Mouse (Mus musculus) small intestine, adult 2 months (tissue): ENCODE results near the gene Mycbpap. TPM values are rescaled to one million over a fixed set of nuclear protein-coding genes. Genes with fewer than 3 reads are reported as not detected.

ENCODE experiments used
- H3K27ac ChIP-seq: fragments of 200-500 bp; 2 replicates; pipeline ENCODE4 v1.5.1; 2012; ENCODE audit warnings: low read depth, low read length, control low read depth, inconsistent platforms; ENCODE audit not compliant: insufficient read depth
- H3K27me3 ChIP-seq: fragments of 200-500 bp; 2 replicates; pipeline ENCODE4 v1.6.1; 2012; ENCODE audit warnings: mild to moderate bottlenecking, moderate library complexity, low read length, inconsistent platforms; ENCODE audit not compliant: control insufficient read depth, insufficient read depth
- H3K36me3 ChIP-seq: fragments of 200-500 bp; 2 replicates; pipeline ENCODE4 v1.6.1; 2012; ENCODE audit warnings: mild to moderate bottlenecking, low read length, control low read depth, inconsistent platforms; ENCODE audit not compliant: control insufficient read depth, insufficient read depth
- H3K4me1 ChIP-seq: fragments of 200-500 bp; 2 replicates; pipeline ENCODE4 v1.6.1; 2012; ENCODE audit warnings: low read length, inconsistent platforms, mixed read lengths; ENCODE audit not compliant: control insufficient read depth, insufficient read depth, insufficient read length
- H3K4me3 ChIP-seq: fragments of 200-500 bp; 2 replicates; pipeline ENCODE4 v1.5.1; 2012; ENCODE audit warnings: low read depth, mild to moderate bottlenecking, control low read depth, inconsistent platforms, low read length, moderate library complexity
- CTCF ChIP-seq: fragments of 200-500 bp; IDR thresholded peaks from 2 replicates; pipeline ENCODE4 v1.5.1; 2012; ENCODE audit warnings: low read depth, mild to moderate bottlenecking, control low read depth, inconsistent platforms, low read length, moderate library complexity, mixed read lengths; ENCODE audit not compliant: insufficient replicate concordance, insufficient read length; ENCODE audit errors: extremely low read depth
- POLR2A ChIP-seq: fragments of 200-500 bp; IDR thresholded peaks from 2 replicates; pipeline ENCODE4 v1.6.1; 2012; ENCODE audit warnings: low read depth, mild to moderate bottlenecking, control low read depth, inconsistent platforms, low read length, moderate library complexity
- WGBS: fragments of 180-500 bp; shearing (Covaris S2); methylation state at CpG from one replicate; pipeline ENCODE4 v1.1.7; 2018; 5-methylcytosine and 5-hydroxymethylcytosine counted together
- polyA plus RNA-seq: library from polyadenylated mRNA; depleted of rRNA; stranded (reverse); fragments of >200 nt; gene quantifications from 2 replicates; pipeline ENCODE4 v1.2.3, GENCODE M21; 2012

The Mycbpap gene
- polyA plus RNA-seq, 1 experiment: 1.1 TPM

- Histone ChIP-seq H3K36me3 (no peaks in the 10 kb centered on the region), H3K4me1 (peaks cover 17% of the 10 kb centered on the region; the same call in 1 of the 2 replicates), H3K4me3 (no peak overlapping the region), H3K27ac (no peak overlapping the region), H3K27me3 (no peaks in the 10 kb centered on the region)
- TF ChIP-seq POLR2A: no peak
- no peak for TF ChIP-seq CTCF
- WGBS: 90% methylated on average over 8 of the region's 8 CpGs
These were observed 11.6 kb upstream of the Mycbpap start for GRCm38 (mm10) chr11:94533171-94533570.

DNA sequence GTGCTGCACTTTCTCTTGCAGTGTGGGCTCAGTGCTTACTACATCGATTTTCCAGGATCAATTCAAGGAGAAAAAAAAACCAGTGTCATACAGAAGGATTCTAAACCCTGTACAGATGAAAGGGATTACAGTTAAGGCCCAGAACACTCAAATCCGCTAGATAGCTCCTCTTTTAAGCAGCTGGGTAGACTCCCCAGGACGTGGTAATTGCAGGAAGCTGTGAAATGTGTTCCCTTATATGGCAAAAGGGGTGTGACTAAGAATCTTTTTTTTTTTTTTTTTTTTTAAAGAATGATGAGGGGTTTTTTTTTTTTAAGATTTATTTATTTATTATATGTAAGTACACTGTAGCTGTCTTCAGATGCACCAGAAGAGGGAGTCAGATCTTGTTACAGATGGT is 7.3 kb upstream of the Mycbpap start:
- no peaks in the 10 kb centered on the region for H3K27me3 ChIP-seq
- no peak overlapping the region for H3K4me3 ChIP-seq
- H3K27ac ChIP-seq: no peak overlapping the region
- H3K36me3 ChIP-seq: no peaks in the 10 kb centered on the region
- H3K4me1 ChIP-seq: peaks cover 10% of the 10 kb centered on the region; the same call in 1 of the 2 replicates
- TF ChIP-seq CTCF (no peak), POLR2A (no peak)
- 46% methylated on average over 3 of the region's 3 CpGs for WGBS

DNA sequence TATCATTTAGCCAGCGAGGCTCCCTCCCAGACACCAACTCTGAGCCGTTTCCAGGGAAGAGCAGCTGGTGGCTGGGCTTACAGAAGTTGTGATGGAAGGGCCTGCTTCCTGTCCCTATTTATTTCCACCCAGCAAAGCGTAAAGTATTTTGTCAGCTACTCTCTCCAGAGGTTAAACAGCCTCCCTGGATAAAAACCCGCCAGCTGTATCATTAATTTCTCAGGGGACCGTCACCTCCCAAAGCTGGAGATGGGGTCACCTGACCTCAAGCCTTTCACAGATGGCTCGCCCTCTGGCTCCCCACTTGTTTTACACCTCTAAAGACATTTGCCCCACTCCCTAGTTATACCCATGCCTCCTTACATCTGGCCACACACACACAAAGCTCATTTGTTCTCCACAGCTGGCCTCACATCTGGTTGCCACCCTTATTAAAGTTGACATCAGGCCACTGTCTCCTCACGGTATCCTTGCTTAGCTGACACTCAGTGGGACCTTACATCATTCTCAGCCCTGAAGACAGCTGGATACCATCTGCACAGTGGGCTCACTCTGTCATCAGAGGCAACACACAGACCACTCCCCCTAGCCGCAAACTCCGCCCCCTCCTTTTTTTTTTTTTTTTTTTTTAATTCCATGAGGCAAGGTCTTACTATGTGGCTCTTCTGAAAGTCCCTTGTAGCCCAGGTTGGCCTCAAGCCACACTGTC is 4.8 kb upstream of the Mycbpap start:
- H3K4me1 ChIP-seq: peaks cover 3% of the 10 kb centered on the region; the same call in 1 of the 2 replicates
- WGBS: 81% methylated on average over 9 of the region's 9 CpGs
- no peaks in the 10 kb centered on the region for H3K27me3 ChIP-seq
- H3K36me3 ChIP-seq: no peaks in the 10 kb centered on the region
- H3K4me3 ChIP-seq: no peak overlapping the region
- no peak overlapping the region for H3K27ac ChIP-seq
- TF ChIP-seq POLR2A: no peak
- TF ChIP-seq CTCF: no peak

GRCm38 (mm10) chr11:94513452-94513851 is 8.1 kb downstream of the Mycbpap start:
- Histone ChIP-seq H3K4me3 (no peak overlapping the region), H3K27me3 (no peaks in the 10 kb centered on the region), H3K27ac (no peak overlapping the region), H3K4me1 (peaks cover 8% of the 10 kb centered on the region; the same call in 1 of the 2 replicates), H3K36me3 (no peaks in the 10 kb centered on the region)
- no peak for TF ChIP-seq CTCF
- no peak for TF ChIP-seq POLR2A
- 63% methylated on average over 9 of the region's 9 CpGs for WGBS

GRCm38 (mm10) chr11:94508976-94509375 is 12.6 kb downstream of the Mycbpap start:
- Histone ChIP-seq H3K4me1 (peaks cover 16% of the 10 kb centered on the region; the same call in 1 of the 2 replicates), H3K36me3 (no peaks in the 10 kb centered on the region), H3K27me3 (no peaks in the 10 kb centered on the region), H3K27ac (no peak overlapping the region), H3K4me3 (no peak overlapping the region)
- TF ChIP-seq CTCF (no peak), POLR2A (no peak)
- 36% methylated on average over 10 of the region's 10 CpGs for WGBS

DNA sequence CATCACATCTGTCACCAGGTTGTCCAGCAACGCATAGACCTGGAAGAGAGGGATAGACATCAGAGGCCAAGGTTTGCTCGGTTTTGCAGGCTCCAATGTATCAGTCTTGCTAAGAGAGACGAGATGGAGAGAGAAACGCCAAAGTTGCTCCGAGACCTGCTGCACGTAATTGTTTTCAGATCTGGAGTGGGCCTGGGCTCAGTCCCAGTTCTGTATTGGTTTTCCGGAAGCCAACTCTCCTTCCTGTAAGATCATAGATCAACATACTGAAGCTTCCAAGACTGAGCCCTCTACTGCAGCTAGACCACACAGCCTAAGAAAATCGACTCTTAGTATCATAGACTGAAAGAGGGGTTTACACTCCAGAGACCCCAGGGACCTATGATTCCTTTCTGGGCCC is 20.1 kb downstream of the Mycbpap start:
- Histone ChIP-seq H3K4me1 (peaks cover 20% of the 10 kb centered on the region), H3K27ac (no peak overlapping the region), H3K36me3 (no peaks in the 10 kb centered on the region), H3K4me3 (no peak overlapping the region), H3K27me3 (0 out of 2 replicates have a peak, but pooled peaks cover 4% of the 10 kb centered on the region)
- no peak for TF ChIP-seq CTCF
- no peak for TF ChIP-seq POLR2A
- 84% methylated on average over 8 of the region's 8 CpGs for WGBS

GRCm38 (mm10) chr11:94500362-94500761 is 21.2 kb downstream of the Mycbpap start:
- Histone ChIP-seq H3K27ac (no peak overlapping the region), H3K27me3 (0 out of 2 replicates have a peak, but pooled peaks cover 4% of the 10 kb centered on the region), H3K4me1 (peaks cover 20% of the 10 kb centered on the region), H3K4me3 (no peak overlapping the region), H3K36me3 (no peaks in the 10 kb centered on the region)
- TF ChIP-seq CTCF (no peak), POLR2A (no peak)
- WGBS: 38% methylated on average over 8 of the region's 8 CpGs
